Mouse (Mus musculus) T-cell, adult 2 months (primary cell): ENCODE data around the gene Tgm5.
"Not testable (repeated sequence)": the region's sequence is repeated elsewhere in the genome, so short reads cannot be mapped to it uniquely, and the experiment has no call there.

Experiments
- DNase-seq: peaks from one replicate; pipeline ENCODE4 v3.0.0; 2022; ENCODE audit warnings: low spot score

The Tgm5 gene

GRCm38 (mm10) chr2:121085480-121086185 is at the start of gene Tgm5:
Tgm5 (minus strand) TSS chr2:121085841.
- DNase-seq, result no peak

GRCm38 (mm10) chr2:121132822-121133221 is 47.2 kb upstream of the Tgm5 start:
- no peak for DNase-seq

GRCm38 (mm10) chr2:121128865-121129620 is 43.4 kb upstream of the Tgm5 start:
- DNase-seq, result no peak

GRCm38 (mm10) chr2:121127536-121127935 is 41.9 kb upstream of the Tgm5 start:
- no peak for DNase-seq

- DNase-seq, result not testable (repeated sequence)
Observed at GRCm38 (mm10) chr2:121126302-121126701, 40.7 kb upstream of the Tgm5 start.

GRCm38 (mm10) chr2:121119260-121119659 is 33.6 kb upstream of the Tgm5 start:
- no peak for DNase-seq

GRCm38 (mm10) chr2:121115418-121115817 is 29.8 kb upstream of the Tgm5 start:
- DNase-seq, result no peak

- no peak for DNase-seq
Observed at GRCm38 (mm10) chr2:121109695-121110094, 24.1 kb upstream of the Tgm5 start, which contains the start of gene Tgm7. Tgm7 (minus strand) TSS chr2:121109795.

- no peak for DNase-seq
Observed at GRCm38 (mm10) chr2:121105940-121106339, 20.3 kb upstream of the Tgm5 start.

GRCm38 (mm10) chr2:121102051-121102450 is 16.4 kb upstream of the Tgm5 start:
- DNase-seq, result peak; percentile 47

- DNase-seq, result no peak
Observed at GRCm38 (mm10) chr2:121089751-121090150, 4.1 kb upstream of the Tgm5 start.

GRCm38 (mm10) chr2:121088507-121088906 is 2.9 kb upstream of the Tgm5 start:
- DNase-seq, result no peak

GRCm38 (mm10) chr2:121082626-121083025 is 3.0 kb downstream of the Tgm5 start:
- no peak for DNase-seq

- no peak for DNase-seq
Observed at GRCm38 (mm10) chr2:121074747-121075146, 10.9 kb downstream of the Tgm5 start.

GRCm38 (mm10) chr2:121071871-121072270 is 13.8 kb downstream of the Tgm5 start:
- no peak for DNase-seq

- no peak for DNase-seq
Observed at GRCm38 (mm10) chr2:121069506-121069905, 16.1 kb downstream of the Tgm5 start.

GRCm38 (mm10) chr2:121067116-121067515 is 18.5 kb downstream of the Tgm5 start:
- DNase-seq, result no peak

GRCm38 (mm10) chr2:121061315-121061714 is 24.3 kb downstream of the Tgm5 start:
- no peak for DNase-seq

GRCm38 (mm10) chr2:121057997-121058396 is 27.6 kb downstream of the Tgm5 start:
- DNase-seq, result no peak

- DNase-seq, result no peak
Observed at GRCm38 (mm10) chr2:121055915-121056314, 29.7 kb downstream of the Tgm5 start.

- no peak for DNase-seq
Observed at GRCm38 (mm10) chr2:121054060-121054459, 31.6 kb downstream of the Tgm5 start.

- DNase-seq, result no peak
Observed at GRCm38 (mm10) chr2:121052176-121052575, 33.5 kb downstream of the Tgm5 start.

- no peak for DNase-seq
Observed at GRCm38 (mm10) chr2:121045653-121046052, 40.0 kb downstream of the Tgm5 start.
